Mouse (Mus musculus) MEL (cell line): Measurements from ENCODE around the gene Psme3.

Experiments
- CHD1 ChIP-seq: IDR thresholded peaks from 2 replicates; pipeline ENCODE4 v1.6.1; 2012; ENCODE audit warnings: low read depth, mild to moderate bottlenecking, inconsistent platforms, low read length, improper control_type of control experiment
- EP300 ChIP-seq, 2 experiments: IDR thresholded peaks; 2 replicates each; pipeline ENCODE4 v1.6.1; 2011; ENCODE audit warnings: improper control_type of control experiment in 2 of 2, low read length in 2 of 2, low read depth in 1 of 2, mild to moderate bottlenecking in 1 of 2

GRCm38 (mm10) chr11:101335685-101336084 is 19.7 kb downstream of the Psme3 start:
- TF ChIP-seq CHD1 (no peak), EP300 (IDR thresholded peaks at IDR 0.05; ENCODE audit: low read depth in 1 of 2, low read length in 2 of 2) (no peak)
